Mouse (Mus musculus): ENCODE measurements around the gene Panx2.

GRCm38 (mm10) chr15:89083906-89084305, 24.4 kb downstream of the Panx2 start:
- TF ChIP-seq CTCF (IDR thresholded peaks at IDR 0.05; ENCODE audit: extremely low read depth, insufficient read depth, low read length) = no peak
- no peak for TF ChIP-seq POLR2A (IDR thresholded peaks at IDR 0.05; ENCODE audit: extremely low read depth, insufficient read depth, low read length)
